Mouse (Mus musculus) kidney, adult 11 months (tissue): Measurements from ENCODE around the gene Adipor2.
"Not testable (repeated sequence)": the region's sequence is repeated elsewhere in the genome, so short reads cannot be mapped to it uniquely, and the experiment has no call there.

Experiments
- DNase-seq: peaks from one replicate; pipeline ENCODE4 v3.0.0; 2022

Adipor2 gene

GRCm38 (mm10) chr6:119387801-119388649, 29.5 kb downstream of the Adipor2 start:
- peak; percentile 40 for DNase-seq

GRCm38 (mm10) chr6:119386821-119387220, 30.7 kb downstream of the Adipor2 start:
- no peak for DNase-seq

DNA sequence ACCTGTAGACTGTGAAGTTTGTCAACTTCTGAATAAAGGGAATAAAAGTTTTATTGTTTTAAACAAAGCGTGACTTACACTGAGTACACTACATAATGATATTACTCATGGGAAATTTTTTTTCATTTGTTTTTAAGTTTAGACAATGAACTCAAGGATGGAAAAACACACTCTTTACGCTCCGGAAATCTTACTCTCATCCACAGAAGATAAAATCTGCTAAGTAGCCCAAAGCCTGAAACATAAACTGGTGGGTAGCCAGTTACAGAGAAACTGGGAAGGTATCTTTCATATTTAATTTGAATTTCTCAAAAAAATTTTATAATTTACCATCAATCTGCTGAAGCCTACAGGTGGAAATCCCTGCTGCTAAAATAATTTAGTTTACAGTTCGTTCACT, 31.1 kb downstream of the Adipor2 start:
- DNase-seq: no peak

DNA sequence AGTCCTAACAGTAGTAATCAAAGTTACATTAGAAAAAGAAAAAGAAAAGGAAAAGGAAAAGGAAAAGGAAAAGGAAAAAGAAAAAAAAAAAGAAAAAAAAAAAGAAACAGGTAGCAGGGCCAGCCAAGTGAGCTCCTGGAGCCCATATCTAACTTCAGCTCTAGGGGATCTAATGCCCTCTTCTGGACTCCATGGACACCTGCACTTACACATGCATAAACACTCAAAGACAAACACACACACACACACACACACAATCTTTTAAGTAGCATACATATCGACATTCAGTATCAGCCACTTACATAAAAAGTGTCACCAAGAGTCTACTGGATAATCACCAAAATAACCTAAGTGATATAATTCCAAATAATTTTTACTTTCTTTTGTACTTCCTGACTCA, 31.8 kb downstream of the Adipor2 start:
- no peak for DNase-seq

DNA sequence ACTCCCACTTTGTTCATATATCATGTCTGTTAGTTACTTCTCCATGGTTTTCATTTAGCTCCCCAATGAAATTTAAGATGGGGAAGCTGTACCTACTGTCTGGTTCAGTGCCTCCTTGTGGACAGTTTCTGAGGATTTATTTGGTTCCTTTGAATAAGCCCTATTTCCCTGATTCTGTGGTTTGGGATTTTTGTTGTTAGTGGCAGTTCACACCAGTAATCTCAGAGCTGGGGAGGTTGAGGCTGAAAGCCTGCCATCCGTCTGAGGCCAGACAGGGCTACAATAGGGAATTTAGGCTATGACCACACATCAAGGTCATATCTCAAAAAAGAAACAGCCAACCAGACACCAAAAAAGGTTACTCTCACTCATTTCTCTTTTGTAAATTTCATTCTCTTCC, 38.9 kb downstream of the Adipor2 start:
- no peak for DNase-seq

DNA sequence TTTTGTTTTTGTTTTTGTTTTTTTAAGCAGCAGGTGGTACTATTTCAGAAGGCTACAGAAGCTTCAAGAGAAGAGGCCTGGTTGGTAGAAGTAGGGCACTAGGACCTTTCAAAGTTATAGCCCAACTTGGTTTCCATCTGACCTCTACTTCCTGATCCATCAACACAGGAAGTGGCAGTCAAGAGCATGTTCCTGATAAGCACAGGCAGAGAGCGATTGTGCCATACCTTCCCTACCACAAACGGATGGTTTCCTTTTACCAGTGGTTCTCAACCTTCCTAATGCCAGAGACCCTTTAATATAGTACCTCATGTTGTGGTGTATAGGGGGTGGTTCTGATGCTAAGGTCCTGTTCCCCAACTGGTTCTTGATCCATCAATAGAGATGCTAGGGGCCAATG, 39.9 kb downstream of the Adipor2 start:
- no peak for DNase-seq

GRCm38 (mm10) chr6:119375035-119375434, 42.5 kb downstream of the Adipor2 start:
- no peak for DNase-seq

DNA sequence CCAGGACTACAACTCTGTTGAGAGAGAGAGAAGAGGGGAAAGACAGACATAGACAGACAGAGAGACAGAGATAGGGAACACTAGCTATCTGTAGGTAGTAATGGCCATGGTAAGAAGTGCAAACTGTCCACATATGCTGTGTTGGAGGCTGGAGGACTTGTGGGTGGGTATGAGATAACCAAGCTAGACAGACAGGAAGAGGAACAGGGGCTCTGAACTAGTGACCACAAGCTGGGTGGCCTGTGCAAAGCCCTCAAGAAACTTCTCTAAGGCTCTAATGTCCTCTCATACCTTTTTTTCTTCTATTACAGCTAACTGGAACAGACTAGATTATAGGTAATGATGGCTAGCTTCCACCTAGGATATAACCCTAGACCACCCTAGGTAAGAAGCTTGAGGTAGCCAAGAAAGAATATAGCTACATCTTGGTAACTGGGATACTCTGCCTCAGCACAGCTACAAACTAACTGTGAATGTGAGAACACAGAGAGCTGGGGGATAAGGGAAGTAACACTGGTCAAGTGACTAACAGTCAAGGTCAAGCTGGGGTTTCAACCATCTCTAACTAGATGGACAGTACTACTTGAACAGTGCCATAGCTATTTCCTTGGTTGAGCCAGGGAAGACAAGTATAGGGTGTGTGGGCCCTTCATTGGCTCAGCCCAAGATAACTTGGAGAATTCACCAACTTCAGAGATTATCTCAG, 44.4 kb downstream of the Adipor2 start:
- no peak for DNase-seq

DNA sequence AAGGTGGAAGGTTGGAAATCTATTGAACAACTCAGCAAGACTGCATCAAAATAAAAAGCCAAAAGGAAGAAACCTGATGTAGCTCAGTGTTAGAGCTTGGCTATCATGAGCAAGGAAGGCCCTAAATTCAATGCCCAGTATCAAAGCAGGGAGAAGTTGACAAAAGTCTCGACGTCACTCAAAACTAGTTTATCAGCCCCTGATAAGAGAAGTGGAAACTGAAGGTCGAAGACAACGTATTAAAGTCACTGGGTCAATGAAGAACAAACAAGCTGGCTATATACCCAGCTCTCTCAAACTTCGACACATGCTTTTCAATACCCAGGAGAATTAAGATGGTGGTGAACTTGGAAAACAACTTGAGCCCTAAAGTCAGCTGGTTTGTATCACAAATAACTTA, 45.3 kb downstream of the Adipor2 start:
- no peak for DNase-seq

GRCm38 (mm10) chr6:119371624-119372023, 45.9 kb downstream of the Adipor2 start:
- no peak for DNase-seq

- no peak for DNase-seq
Measured at GRCm38 (mm10) chr6:119367382-119367781, 50.1 kb downstream of the Adipor2 start.

GRCm38 (mm10) chr6:119366800-119367199, 50.7 kb downstream of the Adipor2 start:
- DNase-seq: not testable (repeated sequence)

DNA sequence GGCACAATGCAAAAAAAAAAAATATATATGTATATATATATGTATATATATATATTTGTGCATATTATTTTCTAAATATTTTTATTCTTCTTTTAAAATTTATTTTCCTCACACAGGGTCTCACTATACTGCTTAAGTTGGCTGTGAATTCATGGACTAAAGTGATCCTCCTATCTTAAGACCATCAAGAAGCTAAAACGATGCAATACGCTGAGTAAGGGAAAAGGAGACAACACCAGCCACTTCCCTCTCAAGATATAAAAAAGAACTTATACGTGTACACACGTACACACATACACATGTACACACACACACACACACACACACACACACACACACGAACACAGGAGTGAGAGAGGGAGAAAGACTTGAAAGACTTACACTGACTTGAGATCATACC, 53.9 kb downstream of the Adipor2 start:
- DNase-seq: no peak

- DNase-seq: no peak
Measured at GRCm38 (mm10) chr6:119360925-119361702, 56.4 kb downstream of the Adipor2 start.

DNA sequence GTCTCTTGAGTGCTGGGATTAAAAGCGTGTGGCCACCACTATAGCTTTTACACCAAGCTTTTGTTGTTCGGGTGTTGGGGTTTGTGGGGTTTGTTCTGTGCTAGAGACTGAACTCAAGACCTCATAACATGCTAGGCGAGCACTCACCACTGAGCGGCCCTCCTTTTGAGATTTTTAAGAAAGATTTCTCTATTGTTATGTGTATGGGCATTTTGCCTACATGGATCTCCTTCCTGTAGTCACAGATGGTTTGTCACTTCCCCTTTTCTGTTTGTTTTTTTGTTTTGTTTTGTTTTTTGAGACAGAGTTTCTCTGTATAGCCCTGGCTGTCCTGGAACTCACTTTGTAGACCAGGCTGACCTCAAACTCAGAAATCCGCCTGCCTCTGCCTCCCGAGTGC, 57.3 kb downstream of the Adipor2 start:
- DNase-seq: not testable (repeated sequence)

DNA sequence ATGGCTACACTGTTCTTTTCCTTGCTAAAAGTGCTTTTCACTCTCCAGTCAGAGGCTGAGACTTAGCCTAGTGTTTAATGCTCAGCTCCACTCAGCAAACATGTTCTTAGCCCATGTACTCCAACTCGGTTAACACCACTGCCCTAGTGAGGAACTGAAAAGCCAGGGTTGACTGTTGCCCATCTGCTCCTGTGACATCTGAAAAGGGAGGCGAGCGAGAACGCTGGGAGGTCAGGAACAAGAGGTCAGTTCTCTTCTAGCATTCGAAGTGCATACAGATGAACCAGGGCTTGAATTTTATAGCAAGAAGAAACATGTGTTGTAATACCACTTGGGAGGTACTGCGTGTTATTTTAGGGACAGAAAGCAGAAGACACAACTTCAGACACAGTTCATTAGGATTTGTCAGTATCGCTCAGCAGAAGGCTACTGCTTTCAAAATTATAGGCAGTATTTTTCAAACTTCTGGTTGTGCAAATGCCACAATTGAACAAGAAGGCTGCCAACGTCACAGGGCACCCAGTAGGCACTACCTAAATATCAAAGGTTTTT, 59.4 kb downstream of the Adipor2 start:
- DNase-seq: no peak

GRCm38 (mm10) chr6:119352501-119352900, 65.0 kb downstream of the Adipor2 start:
- DNase-seq: no peak

GRCm38 (mm10) chr6:119351656-119352055, 65.8 kb downstream of the Adipor2 start:
- no peak for DNase-seq

GRCm38 (mm10) chr6:119350703-119351198, 66.8 kb downstream of the Adipor2 start:
- no peak for DNase-seq

- DNase-seq: peak; percentile 60
Measured at GRCm38 (mm10) chr6:119348234-119348633, 69.3 kb downstream of the Adipor2 start.

GRCm38 (mm10) chr6:119347813-119348212, 69.7 kb downstream of the Adipor2 start:
- no peak for DNase-seq

DNA sequence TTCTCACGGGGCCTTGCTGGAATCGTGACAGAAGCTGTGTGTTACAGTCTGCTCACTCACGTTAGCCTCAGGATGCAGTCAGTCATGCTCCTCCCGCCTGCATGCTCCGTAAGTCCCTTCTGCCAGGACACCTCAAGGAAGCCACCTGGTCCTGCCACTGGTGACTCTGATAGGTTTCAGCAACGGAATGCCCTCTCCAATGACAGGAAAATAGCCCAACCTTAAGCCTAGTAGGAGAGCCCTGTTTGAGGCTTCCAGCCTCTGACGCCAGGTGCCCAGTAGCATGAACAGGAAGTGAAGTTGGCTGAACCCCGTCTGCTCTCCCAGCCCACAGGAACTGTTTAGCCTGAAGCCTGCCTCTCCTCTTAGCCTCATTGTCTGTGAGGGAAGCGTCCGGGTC, 71.2 kb downstream of the Adipor2 start:
- DNase-seq: no peak

GRCm38 (mm10) chr6:119341409-119341808, 76.1 kb downstream of the Adipor2 start:
- no peak for DNase-seq
